32 mouse cellular contexts compared by ENCODE assay signal in genomic region chr13:63613201-63613600, GRCm38 (mm10).
"Had no signal": no experiment of that assay in that cellular context is flagged by ENCODE, and none has a peak within 500 bp of the region (broad histone marks: within the 10 kb centered on the region; RNA-seq: fewer than 3 reads in every experiment).

No protein-coding gene starts in this region.

- H3K27me3 ChIP-seq: limb, embryonic 12.5 days; limb, embryonic 13.5 days; limb, embryonic 15.5 days; liver, embryonic 12.5 days; liver, embryonic 13.5 days; liver, embryonic 15.5 days; lung, embryonic 15.5 days; neural tube, embryonic 12.5 days; neural tube, embryonic 13.5 days had no signal

- ATAC-seq: liver, embryonic 12.5 days; liver, postnatal 0 days; lung, postnatal 0 days; midbrain, embryonic 13.5 days; midbrain, embryonic 15.5 days; midbrain, embryonic 16.5 days had no signal

- H3K36me3 ChIP-seq: limb, embryonic 10.5 days; limb, embryonic 12.5 days; limb, embryonic 13.5 days; limb, embryonic 15.5 days; liver, embryonic 12.5 days; liver, embryonic 13.5 days; liver, embryonic 15.5 days; lung, embryonic 15.5 days; midbrain, embryonic 10.5 days; midbrain, embryonic 12.5 days; midbrain, embryonic 13.5 days; midbrain, embryonic 15.5 days; neural tube, embryonic 12.5 days; neural tube, embryonic 13.5 days had no signal

- H3K9ac ChIP-seq: limb, embryonic 12.5 days; limb, embryonic 13.5 days; limb, embryonic 15.5 days; liver, embryonic 12.5 days; liver, embryonic 13.5 days; liver, embryonic 14.5 days; liver, embryonic 15.5 days; liver, postnatal 0 days; lung, embryonic 14.5 days; lung, embryonic 15.5 days; midbrain, embryonic 12.5 days; midbrain, embryonic 13.5 days; midbrain, embryonic 15.5 days; neural tube, embryonic 12.5 days; neural tube, embryonic 13.5 days had no signal

- H3K4me2 ChIP-seq: limb, embryonic 12.5 days; limb, embryonic 13.5 days; limb, embryonic 15.5 days; liver, embryonic 11.5 days; liver, embryonic 12.5 days; liver, embryonic 13.5 days; liver, embryonic 15.5 days; lung, embryonic 14.5 days; lung, embryonic 15.5 days; midbrain, embryonic 11.5 days; midbrain, embryonic 12.5 days; midbrain, embryonic 13.5 days; midbrain, embryonic 15.5 days; neural tube, embryonic 12.5 days; neural tube, embryonic 13.5 days had no signal

- H3K27ac ChIP-seq: limb, embryonic 10.5 days; limb, embryonic 12.5 days; limb, embryonic 13.5 days; limb, embryonic 15.5 days; liver, embryonic 12.5 days; liver, embryonic 13.5 days; liver, embryonic 14.5 days; liver, embryonic 15.5 days; lung, embryonic 15.5 days; macrophage; midbrain, embryonic 10.5 days; midbrain, embryonic 12.5 days; midbrain, embryonic 13.5 days; midbrain, embryonic 15.5 days; neural tube, embryonic 12.5 days; neural tube, embryonic 13.5 days had no signal

- H3K9me3 ChIP-seq: limb, embryonic 10.5 days; limb, embryonic 12.5 days; limb, embryonic 13.5 days; limb, embryonic 15.5 days; liver, embryonic 12.5 days; liver, embryonic 13.5 days; liver, embryonic 15.5 days; lung, embryonic 15.5 days; megakaryocyte, embryonic 14.5 days; midbrain, embryonic 10.5 days; midbrain, embryonic 12.5 days; midbrain, embryonic 13.5 days; midbrain, embryonic 15.5 days; neural tube, embryonic 12.5 days; neural tube, embryonic 13.5 days had no signal

- H3K4me1 ChIP-seq: liver, embryonic 12.5 days; liver, embryonic 13.5 days; liver, embryonic 15.5 days; midbrain, embryonic 13.5 days; midbrain, embryonic 15.5 days had no signal

- H3K4me3 ChIP-seq: limb, embryonic 10.5 days; limb, embryonic 12.5 days; limb, embryonic 13.5 days; limb, embryonic 15.5 days; liver, embryonic 12.5 days; liver, embryonic 13.5 days; liver, embryonic 15.5 days; lung, embryonic 15.5 days; megakaryocyte, embryonic 14.5 days; midbrain, embryonic 10.5 days; midbrain, embryonic 12.5 days; midbrain, embryonic 13.5 days; midbrain, embryonic 15.5 days; neural tube, embryonic 12.5 days; neural tube, embryonic 13.5 days had no signal

- DNase-seq: left cerebral cortex, postnatal 4 days; liver; liver, embryonic 13.5 days; liver, postnatal 0 days; lung, adult 18-20 months; lung, adult 2 months; lung, embryonic 14.5 days; lung, postnatal 10 days; lung, postnatal 14 days; lung, postnatal 36 days; lung, postnatal 4 days; midbrain, embryonic 14.5 days had no signal
